Mouse (Mus musculus) thymus, postnatal 10 days (tissue): Measurements from ENCODE around the gene Adcy10.

Source experiments
- DNase-seq, 2 experiments: peaks; one replicate each; pipeline ENCODE4 v3.0.0; 2021; ENCODE audit warnings: low spot score in 2 of 2

Adcy10 gene

DNA sequence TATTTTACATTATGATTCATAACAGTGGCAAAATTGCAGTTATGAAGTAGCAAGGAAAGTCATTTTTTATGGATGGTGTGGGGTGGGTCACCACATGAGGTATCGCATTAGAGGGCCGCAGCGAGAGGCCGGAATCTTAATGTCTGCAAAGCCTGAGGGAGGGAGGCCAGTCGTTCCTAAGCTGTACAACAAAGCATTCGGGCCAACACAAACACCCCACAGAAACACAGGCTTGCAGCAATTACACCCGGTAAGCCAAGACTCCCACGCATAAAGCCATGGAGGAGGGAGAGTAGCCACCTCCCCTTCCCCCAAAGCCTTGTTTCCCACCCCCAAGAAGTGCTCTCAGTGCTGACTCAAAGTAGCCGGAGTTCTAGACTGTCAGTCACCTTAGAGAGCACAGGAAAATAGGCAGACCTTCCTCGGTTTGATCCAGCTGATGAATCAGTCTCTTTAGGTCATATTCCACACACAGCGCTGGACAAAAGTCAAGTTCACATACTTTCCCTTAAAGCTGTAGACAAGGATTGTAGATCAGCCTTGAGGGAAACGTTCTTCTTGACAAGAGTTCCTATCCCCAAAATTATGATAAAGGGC, 51.2 kb downstream of the Adcy10 start:
- DNase-seq: no peak

DNA sequence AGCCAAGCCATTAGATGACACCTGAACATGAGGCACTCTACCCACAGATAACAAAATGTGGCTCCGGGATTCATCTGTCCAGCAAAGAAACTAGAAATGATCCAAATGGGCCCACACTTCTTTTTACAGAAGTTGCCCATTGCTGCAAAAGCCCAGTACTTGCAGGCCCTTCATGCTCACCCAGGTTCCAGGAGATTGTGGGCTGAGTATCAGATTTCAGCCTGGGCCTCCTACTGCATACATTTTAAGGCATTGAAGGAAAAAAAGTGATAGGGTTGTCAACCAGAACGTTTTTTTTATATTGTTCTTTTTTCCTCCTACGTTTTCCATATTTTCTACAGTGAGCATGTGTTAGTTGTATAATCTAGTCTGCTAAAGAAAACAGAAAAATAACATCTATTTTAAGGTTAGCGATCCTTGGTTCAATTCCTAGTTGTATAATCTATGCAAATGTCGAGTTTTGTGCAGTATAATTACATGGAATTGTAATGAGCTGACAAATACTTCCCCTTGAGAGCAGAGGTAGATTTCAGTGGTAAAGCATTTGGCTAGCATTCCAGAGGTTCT, 52.3 kb downstream of the Adcy10 start:
- no peak for DNase-seq

DNA sequence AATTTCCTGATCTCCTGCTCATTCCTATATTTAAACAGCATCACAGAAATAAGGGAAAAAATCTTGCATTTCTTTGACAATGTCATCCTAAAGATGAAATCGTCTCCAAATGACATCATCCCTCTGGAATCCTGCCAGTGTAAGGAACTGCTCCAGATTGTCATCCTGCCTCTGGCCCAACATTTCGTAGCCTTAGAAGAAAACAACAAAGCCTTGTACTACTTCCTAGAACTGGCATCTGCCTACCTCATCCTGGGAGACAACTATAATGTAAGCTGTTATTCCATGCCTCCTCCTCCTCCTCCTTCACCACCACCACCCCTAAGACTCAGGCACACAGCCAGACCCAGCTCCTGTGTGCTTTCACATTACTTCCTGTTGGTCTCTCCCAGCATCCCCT, 71.7 kb downstream of the Adcy10 start:
- DNase-seq: no peak

DNA sequence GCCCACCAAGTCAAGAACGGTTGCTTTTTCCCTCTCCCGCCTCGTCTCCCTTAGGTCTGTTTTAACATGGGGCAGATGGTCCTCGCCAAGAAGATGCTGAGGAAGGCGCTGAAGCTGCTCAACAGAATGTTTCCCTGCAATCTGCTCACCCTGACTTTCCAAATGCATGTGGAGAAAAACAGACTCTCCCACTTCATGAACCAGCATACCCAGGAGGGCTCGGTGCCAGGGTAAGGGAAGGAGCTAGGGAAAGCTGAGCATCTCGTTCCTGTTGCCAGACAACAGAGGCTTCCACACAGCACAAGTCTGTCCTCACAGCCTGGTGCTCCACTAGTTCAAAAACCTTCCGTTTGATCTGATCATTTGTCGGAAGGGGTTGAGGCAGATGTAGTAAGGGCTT, 74.1 kb downstream of the Adcy10 start:
- no peak for DNase-seq

DNA sequence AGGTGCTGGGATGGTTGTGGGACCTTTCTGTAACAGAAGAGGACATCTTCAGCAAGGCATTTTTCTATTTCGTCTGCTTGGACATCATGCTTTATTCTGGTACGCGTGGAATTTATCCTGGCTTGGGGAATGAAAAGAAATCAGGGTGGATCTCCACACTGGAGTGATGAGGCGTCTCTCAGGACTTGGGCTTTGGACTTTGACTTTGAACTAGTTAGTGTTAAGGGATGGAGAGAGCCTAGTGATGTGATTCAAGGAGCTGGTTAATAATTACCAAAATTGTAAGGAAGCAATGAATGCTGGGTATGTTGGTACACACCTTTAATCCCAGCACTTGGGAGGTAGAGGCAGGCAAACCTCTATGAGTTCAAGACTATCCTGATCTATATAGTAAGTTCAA, 80.3 kb downstream of the Adcy10 start:
- no peak for DNase-seq

DNA sequence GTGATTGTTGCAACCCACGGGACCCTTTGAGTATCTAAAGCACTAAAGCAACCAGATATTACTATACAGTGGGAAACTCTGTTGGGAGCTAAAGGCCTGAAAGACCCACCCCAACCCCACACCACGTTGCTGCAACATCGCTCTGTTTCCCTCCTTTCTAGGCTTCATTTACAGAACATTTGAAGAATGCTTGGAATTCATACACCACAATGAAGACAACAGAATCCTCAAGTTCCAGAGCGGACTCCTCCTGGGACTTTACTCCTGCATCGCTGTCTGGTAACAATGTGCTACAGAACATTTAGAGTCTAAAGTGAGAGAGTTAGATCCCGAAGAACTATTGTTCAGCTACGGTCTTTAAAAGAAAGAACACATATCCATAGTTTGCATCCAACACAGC, 82.5 kb downstream of the Adcy10 start:
- no peak for DNase-seq

DNA sequence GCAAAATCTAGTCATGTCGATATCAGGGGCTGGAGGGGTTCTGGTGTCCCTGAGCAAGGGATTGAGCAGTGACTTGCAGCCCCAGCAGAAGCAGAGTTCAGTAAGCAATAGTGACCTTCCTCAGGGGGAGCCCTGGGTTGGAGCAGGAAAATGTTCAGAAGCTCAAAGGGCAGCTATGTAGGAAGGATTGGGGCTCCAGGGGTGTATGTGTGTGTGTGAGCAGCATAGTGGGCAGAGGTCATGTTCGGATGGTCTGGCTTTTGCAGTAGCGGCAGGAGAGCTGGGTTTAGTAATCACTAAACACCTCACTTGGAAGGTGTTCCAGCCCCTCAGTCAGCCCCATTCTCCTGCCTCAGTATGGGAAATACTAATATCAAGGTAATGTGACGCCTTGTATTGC, 91.0 kb downstream of the Adcy10 start:
- DNase-seq: no peak

DNA sequence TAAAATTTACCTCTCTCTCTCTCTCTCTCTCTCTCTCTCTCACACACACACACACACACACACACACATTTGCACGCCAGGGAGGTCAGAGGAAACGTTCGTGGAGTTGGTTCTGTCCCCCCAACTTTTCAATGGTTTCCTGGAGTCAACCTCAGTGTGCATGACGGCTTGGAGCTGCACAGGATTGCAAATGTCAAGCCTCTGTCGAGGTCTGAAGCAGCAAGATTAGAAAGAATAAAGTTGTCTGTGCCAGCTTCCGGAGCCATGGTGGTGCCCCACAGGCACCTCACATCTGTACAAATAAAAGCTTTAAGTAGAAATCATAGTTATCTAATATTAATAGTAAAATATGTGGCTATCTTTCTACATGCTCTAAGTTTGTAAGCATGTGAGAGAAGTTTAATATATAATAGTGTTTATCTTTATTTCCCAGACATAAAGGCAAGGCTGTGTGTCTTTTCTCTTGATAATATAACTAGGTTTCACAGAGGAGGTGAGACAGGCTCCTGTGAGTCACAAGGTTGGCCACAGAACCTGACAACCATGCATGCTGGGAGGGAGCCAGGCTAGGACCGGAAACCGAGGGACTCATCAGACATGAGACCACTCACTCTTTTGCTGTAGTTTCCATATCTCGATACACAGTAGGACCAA, 91.6 kb downstream of the Adcy10 start:
- DNase-seq: no peak

DNA sequence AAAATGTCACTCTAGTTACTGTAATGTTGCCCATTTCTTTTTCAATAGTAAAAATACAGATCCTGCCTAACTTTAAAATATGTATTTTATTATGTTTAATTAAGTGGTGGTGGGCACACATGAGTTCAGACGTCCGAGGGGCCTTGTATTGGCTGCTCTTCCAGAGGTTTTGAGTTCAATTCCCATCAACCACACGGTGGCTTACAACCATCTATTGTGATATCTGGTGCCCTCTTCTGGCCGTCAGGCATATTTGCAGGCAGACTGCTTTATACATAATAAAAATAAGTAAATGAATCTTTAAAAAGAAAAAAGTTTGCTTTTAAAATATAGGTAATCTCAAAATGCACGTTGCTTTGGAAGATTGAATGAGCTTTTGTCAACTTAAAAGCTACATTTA, 94.3 kb downstream of the Adcy10 start:
- peak in 1 of 2 experiments; percentile 20 for DNase-seq

DNA sequence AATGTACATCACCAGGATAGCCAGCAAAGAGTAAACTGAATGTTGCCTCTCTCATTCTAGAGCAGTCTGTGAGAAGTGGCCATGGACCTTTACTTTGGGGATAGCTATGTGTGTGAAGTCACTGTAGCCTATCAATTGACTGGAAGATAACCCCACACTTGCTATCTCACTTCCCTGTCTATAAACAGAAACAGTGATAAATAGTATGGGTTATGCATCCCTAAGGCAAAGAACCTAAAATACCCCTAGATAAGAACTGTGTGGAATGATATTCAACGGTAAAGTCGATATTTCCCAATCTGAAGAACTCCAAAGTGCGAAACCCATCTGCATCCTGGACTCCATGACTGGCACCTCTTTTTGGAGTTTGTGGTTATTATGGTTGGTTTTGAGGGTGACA, 96.3 kb downstream of the Adcy10 start:
- DNase-seq: no peak

DNA sequence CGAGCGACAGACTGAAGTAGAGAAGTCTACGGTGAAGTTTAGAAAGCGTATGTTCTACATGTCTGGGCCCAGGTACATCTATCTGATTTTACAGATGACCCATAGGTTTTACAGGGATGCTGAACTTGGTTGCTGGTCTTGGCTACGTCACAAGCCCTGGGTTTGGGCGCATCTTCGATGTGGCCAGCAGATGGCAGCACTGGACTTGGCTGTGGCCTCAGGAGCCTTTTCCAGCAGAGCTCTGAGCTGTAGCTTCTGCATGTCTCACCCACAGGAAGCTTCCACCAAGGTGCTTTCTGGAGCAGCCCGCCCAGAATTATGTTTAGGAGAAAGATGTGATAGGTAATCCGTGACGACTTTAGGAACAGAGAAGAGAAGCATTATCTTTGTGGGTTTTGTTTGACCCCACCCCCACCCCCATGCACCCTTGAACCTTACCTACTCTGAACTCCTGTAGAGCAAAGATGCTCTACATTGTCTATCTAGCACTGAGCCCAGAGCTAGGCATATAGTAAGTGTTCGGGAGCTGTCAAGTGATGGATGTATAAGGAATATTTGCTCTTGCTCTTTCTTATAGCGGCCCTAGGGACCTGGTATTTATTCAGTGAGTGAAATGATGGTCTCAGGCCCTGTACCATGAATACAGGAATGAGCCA, 98.7 kb downstream of the Adcy10 start:
- peak; percentile 73 to 90 for DNase-seq

DNA sequence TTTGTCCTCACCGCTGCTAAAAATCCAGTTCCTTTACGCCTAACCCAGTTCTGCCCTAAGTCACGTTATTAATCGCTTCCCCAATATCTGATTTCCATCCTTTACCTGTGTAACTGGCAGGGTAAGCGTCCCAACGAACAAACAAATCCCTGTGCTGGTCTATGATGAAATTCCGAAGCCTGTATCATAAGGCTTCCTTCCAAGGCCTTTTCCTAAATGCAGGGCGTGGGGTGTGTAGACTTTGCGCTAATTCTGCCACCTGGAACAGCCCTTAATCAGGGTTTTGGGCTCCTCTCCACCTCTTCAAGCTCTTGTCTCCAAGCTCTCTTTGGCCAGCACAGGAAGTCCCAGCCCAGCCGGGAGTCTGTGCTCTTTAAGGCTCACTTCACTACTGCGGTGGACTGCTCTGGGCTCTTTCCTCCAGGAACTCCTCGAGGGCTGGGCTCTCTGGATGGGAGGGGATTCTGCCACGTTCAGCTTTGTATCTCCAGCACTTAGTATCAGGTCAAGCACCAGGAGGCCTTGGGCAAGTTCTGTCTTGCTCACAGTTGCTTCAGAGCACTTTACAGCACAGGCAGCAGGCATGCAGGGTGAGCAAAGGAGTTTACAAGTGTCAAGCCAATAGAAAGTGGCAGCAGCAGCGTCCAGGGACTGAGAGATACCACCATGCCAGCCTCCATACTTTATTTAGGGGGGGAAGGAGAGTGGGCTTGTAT, 100.6 kb downstream of the Adcy10 start:
- DNase-seq: no peak

DNA sequence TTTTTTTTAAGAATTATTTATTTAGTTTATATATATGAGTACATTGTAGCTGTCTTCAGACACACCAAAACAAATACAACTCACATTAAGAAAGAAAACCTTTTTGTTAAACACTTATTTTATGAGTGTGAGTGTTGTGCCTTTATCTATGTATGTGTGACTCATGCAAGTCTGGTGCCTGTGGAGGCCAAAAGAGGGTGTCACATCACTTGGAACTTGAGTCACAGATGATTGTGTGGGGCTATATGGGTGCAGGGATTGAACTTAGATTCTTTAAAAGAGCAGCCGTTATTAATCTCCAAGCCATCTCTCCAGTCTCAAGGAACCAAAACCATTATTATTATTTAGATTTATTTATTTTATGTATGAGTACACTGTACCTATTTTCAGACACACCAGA, 101.4 kb downstream of the Adcy10 start:
- no peak for DNase-seq

DNA sequence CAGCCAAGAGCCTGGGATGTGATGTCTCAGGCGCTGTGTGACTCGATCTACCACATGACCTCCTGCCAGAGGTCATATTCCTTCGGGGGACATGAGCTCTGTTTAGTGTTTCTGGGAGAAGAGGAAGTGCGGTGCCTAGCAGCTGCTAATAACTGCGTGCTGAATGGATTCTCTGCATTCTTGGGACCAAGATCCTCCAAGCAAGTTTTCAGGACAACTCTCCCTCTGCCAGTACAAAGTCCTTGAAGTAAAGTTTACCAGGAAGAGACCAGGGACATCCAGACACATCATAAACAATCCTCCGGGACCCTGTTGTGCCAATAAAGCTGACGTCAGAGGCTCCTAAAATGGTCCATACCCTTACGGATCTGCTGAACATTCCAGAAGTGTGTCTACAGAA, 102.9 kb downstream of the Adcy10 start:
- DNase-seq: no peak

DNA sequence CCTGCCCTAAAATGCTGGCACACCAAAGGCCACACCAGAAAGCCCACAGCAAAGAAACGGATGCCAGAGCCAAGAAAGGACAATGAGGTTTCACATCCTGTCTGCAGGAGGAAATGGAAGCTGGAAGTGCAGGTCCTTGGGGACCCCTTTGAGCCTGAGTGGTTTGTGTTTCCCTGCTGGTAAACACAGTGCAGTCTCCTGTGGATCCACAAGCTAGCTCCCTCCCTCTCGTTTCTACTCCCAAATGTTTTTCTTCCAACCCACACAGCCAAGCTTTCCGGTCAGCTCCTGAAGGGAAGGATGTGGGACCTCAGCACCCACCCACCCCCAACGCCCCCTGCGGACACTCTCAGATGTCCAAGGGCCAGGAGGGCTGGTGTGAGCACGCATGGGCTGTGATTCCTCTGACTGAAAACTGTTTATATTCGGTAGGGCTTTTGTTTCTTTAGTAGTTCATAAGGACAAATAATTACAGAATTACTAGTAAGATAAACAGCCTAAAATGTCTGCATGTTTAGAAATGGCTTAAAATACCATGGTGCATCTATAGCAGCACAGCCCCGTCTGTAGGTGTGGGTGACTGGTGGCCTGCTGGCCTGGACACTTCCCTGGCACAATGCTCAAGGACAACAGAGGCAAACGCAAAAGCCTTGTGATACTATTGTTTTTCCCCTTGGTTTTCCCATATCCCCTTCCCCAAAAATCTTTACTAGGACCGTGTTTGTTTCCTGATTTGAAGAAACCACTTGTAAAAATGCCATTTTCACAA, 104.5 kb downstream of the Adcy10 start:
- no peak for DNase-seq

DNA sequence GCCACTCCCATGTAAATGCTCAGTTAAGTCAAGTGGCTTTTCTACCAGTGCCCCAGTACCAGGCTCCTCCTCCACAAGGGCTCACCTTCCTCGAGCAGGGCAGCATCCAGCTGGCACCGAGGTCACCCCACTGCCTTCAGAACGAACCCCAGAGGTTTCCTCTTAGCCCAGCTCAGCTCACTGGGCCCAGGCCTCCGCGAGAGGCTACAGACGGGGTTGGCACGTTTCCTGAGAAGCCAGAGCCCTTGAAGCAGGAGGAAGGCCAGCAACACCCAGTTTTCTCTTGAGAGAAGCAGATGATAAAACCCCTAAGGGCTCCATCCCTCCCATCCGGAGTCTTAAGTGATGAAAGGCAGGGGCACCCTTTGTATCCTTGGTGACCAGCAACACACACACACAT, 105.8 kb downstream of the Adcy10 start:
- DNase-seq: no peak

DNA sequence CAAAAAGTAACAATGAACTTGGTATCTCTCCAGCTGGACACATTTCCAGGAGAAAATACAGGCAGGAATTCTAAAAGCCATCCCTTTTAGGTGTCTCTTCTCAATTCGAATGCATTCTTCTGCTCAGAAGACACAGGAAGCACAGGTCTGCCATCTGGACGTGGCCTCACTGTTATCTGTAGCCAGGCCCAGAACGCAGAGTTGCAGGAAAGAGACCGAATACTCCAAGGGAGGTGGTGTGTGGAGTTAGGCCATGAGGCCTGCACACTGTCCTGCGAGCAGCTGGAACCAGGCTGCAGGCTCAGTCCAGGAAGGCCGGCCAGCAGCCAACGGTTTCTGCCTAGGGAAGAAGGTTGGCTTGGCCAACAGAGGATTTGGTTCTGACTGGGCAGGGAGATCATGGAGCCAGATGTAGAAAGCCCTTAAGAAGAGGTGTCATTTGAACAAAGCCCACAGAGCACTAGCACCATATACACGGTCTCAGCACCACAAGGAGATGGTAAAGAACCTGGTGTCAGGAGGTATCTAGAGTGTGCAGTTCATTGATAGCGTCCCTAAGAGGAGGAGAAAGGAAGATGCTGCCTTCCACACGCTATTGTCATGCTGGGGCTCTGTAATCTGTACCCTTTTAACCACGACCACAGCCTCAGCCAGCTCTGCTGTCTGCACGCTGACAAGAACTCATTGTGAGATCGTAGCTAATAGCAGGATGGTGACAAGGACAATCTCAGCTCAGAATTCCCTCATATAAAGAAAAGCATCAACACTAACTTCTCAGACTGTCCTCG, 107.5 kb downstream of the Adcy10 start:
- DNase-seq: no peak

DNA sequence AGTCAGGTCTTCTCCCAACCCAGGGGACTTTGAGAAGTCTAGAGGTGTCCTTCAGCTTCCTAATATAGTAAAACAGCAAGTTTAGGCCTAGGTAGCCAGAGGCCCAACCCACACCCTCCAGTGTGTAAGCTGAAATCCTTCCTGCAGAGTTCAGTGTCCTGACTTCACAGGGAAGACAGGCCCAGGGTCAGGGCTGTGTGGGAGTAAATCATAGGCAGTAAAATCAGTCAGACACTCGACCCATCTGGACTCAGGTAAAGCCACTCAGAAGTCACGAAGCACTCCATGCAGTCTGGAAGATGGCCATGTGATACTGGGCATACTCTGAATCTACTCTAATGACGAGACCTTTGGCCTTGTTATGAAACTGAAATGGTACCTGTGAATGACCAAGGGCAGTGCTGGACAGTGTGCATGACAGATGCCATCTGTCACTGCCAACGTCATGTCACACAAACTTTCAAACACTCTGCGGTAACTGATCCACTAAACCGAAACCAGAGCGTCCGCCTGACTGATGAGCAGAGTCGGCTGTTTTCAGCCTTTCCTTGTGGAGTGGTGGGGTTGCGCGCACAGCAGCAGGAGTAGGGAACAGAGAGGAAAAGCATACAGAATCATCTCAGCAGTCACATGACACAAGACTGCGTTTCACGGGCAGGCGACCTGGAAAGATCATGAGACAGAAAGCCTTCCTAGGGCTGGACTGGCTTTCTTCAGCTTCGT, 109.9 kb downstream of the Adcy10 start:
- no peak for DNase-seq

DNA sequence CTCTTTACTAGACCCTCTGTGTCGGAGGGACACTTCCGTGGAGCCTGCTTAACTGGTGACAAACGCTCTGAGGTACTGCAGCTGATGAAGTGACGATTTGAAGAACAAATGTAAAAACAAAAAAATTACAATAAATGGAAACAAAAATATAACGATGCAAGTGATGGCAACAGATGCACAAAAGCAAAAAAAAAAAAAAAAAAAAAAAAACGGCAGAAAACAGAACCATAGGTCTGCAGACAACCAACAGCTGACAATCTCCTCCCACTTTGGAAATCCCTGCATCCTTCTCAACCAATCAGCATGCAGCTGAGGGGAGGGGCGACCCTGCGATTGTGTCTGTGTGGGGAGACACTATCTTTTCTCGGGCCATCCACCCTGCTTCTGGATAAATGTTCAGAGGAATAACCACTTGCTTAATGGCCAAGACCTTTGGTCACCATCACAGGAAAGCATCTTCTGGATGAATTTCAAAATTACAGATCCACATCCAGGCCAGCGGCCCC, 116.8 kb downstream of the Adcy10 start:
- no peak for DNase-seq

DNA sequence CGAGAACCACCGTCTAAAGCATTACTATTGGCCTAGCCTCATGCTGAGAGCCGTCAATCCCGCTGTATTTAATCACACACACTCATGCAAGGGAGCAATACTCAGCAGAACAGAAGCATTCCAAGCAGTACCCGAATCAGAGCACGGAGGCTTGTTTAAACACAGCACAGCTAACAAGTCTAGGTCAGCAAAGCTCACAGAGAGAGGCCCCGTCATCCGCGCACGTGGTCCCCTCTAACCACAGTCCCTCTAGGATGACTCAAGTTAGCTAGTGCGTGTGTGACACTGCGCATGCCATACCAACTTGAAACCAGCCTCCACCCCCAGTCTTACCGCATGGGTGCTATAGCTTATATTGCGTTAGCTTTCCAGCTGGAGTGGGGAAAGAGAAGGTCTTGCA, 118.2 kb downstream of the Adcy10 start:
- DNase-seq: no peak
